Mouse (Mus musculus) lung, adult 2 months (tissue): ENCODE measurements at regions not wholly inside any gene's neighbourhood (a gene's known extent, or its start where the extent isn't known, plus 50 kb on each side); places are given as distances from the start of the nearest gene placed in this dataset.

Experiments
- CTCF ChIP-seq: fragments of 200-500 bp; IDR thresholded peaks from 2 replicates; pipeline ENCODE4 v1.5.1; 2011; ENCODE audit warnings: mild to moderate bottlenecking, low read length, control low read depth; ENCODE audit not compliant: insufficient read depth
- POLR2A ChIP-seq: fragments of 200-500 bp; IDR thresholded peaks from 2 replicates; pipeline ENCODE4 v1.6.1; 2011; ENCODE audit warnings: low read depth, mild to moderate bottlenecking, control low read depth, low read length, borderline replicate concordance; ENCODE audit errors: extremely low read depth

DNA sequence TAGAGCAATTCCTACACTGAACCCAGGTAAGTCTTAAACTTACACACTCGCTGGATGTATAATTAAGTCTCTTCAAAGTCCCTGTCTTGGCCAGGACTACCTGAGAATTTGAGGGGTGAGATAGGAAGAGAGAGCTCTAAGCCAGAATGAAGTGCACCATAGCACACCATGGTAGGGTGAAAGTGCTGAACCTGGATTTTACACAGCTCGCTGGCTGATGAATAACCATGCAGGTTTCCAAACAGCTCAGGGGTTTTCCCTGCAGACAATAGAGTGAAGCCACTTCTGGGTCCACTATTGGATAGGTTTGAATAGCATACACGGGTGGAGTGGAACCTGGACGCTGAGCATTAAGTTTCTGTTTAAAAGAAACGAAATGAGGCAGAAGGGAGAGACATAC lies 180.7 kb upstream of the Plxna2 start:
- TF ChIP-seq POLR2A (no peak), CTCF (no peak)
